Mouse (Mus musculus): ENCODE data around the gene Uhrf1.

- TF ChIP-seq GATA1 (IDR thresholded peaks at IDR 0.05; ENCODE audit: borderline replicate concordance, low read length) (no peak), FLI1 (IDR thresholded peaks at IDR 0.05; ENCODE audit: low read length) (no peak)
Measured at GRCm38 (mm10) chr17:56281193-56281592, 21.9 kb upstream of the Uhrf1 start.
